Mouse (Mus musculus) CH12.LX (cell line): ENCODE results near the gene Tbcel.

ENCODE experiments used
- E2F4 ChIP-seq: IDR thresholded peaks from 2 replicates; pipeline ENCODE4 v1.6.1; 2011; ENCODE audit warnings: low read depth, low read length, improper control_type of control experiment; ENCODE audit not compliant: insufficient replicate concordance
- POLR2AphosphoS2 ChIP-seq: IDR thresholded peaks from 2 replicates; pipeline ENCODE4 v1.6.1; 2011; ENCODE audit warnings: low read depth, low read length, improper control_type of control experiment
- TCF12 ChIP-seq: IDR thresholded peaks from 2 replicates; pipeline ENCODE4 v1.6.1; 2014; ENCODE audit warnings: low read depth, mild to moderate bottlenecking, inconsistent platforms, low read length, improper control_type of control experiment

- no peak for TF ChIP-seq E2F4
- no peak for TF ChIP-seq POLR2AphosphoS2
- no peak for TF ChIP-seq TCF12
These were observed 48.7 kb downstream of the Tbcel start for GRCm38 (mm10) chr9:42458741-42459515.
